Mouse (Mus musculus): ENCODE results near the gene Mad2l1bp. TPM values are rescaled to one million over a fixed set of nuclear protein-coding genes. Genes with fewer than 3 reads are reported as not detected.

Gene Mad2l1bp
- total and polyA plus RNA-seq, 3 experiments, result 9.7 to 19.3 (median 16.3) TPM

- peak overlapping the region; percentile 50; the same call in 1 of the 2 replicates for H3K9ac ChIP-seq (ENCODE audit: insufficient read depth, low read depth)
Observed at GRCm38 (mm10) chr17:46159236-46159635, 5.9 kb upstream of the Mad2l1bp start.

GRCm38 (mm10) chr17:46157131-46157530 is 3.8 kb upstream of the Mad2l1bp start:
- no peak for TF ChIP-seq MXI1 (IDR thresholded peaks at IDR 0.05; ENCODE audit: low read depth, low read length)
- no peak for TF ChIP-seq MAZ (IDR thresholded peaks at IDR 0.05; ENCODE audit: low read depth, low read length)
- TF ChIP-seq UBTF (IDR thresholded peaks at IDR 0.05; ENCODE audit: low read depth, low read length), result no peak
- TF ChIP-seq CHD2 (IDR thresholded peaks at IDR 0.05; ENCODE audit: low read length), result no peak
- TF ChIP-seq IRF4 (IDR thresholded peaks at IDR 0.05; ENCODE audit: low read depth, low read length), result no peak
- no peak for TF ChIP-seq USF1 (IDR thresholded peaks at IDR 0.05; ENCODE audit: low read depth, low read length)
- Histone ChIP-seq H3K27ac (ENCODE audit: insufficient read depth, low read depth) (no peak overlapping the region), H3K27me3 (replicated peaks) (no peaks in the 10 kb centered on the region), H3K4me3 (replicated peaks in 1 of 3; ENCODE audit: low read depth in 2 of 3, low read length in 2 of 3, poor library complexity in 1 of 3) (no peak overlapping the region), H3K9me3 (replicated peaks; ENCODE audit: low read length) (no peaks in the 10 kb centered on the region), H3K36me3 (replicated peaks in 1 of 2; ENCODE audit: control insufficient read depth in 1 of 2, insufficient read depth in 1 of 2, low read length in 1 of 2) (no peaks in the 10 kb centered on the region), H3K79me2 (replicated peaks; ENCODE audit: control insufficient read depth, extremely low read depth, insufficient read depth, poor library complexity, severe bottlenecking) (peaks cover 20% of the 10 kb centered on the region), H3K4me2 (ENCODE audit: insufficient read depth, low read depth, poor library complexity, severe bottlenecking) (no peak overlapping the region), H3K4me1 (ENCODE audit: control insufficient read depth in 1 of 2, insufficient read depth in 2 of 2) (peaks cover 3 to 30% of the 10 kb centered on the region in 2 experiments; a peak in 3 of 4 replicates), H3K9ac (ENCODE audit: insufficient read depth, low read depth) (no peak overlapping the region)
- DNase-seq (ENCODE audit: extremely low read depth), result no peak
- dilution Hi-C loops (cut with MboI; ENCODE audit: extremely low pct_ligation_motif_present, extremely low pct_unique_long_range_greater_than_20kb, low sequenced_read_pairs) (no loop called here), in situ Hi-C loops (cut with MboI; ENCODE audit: low pct_ligation_motif_present, low pct_unique_long_range_greater_than_20kb, low sequenced_read_pairs) (no loop called here)

More at GRCm38 (mm10) chr17:46159236-46159635, 5.9 kb upstream of the Mad2l1bp start:
- H3K36me3 ChIP-seq (replicated peaks in 1 of 2; ENCODE audit: control insufficient read depth in 1 of 2, insufficient read depth in 1 of 2, low read length in 1 of 2), result peaks cover 4 to 5% of the 10 kb centered on the region in 2 experiments
- no peaks in the 10 kb centered on the region for H3K9me3 ChIP-seq (replicated peaks; ENCODE audit: low read length)
- no peak for TF ChIP-seq MAZ (IDR thresholded peaks at IDR 0.05; ENCODE audit: low read depth, low read length)
- TF ChIP-seq ZC3H11A (IDR thresholded peaks at IDR 0.05; ENCODE audit: low read depth, low read length), result no peak
- TF ChIP-seq TBP (conservative IDR thresholded peaks at IDR 0.05; ENCODE audit: low read depth, low read length), result 0 out of 2 replicates have a peak, but pooled peaks have one; percentile 18
- dilution Hi-C loops (cut with MboI; ENCODE audit: extremely low pct_ligation_motif_present, extremely low pct_unique_long_range_greater_than_20kb, low sequenced_read_pairs) (no loop called here), in situ Hi-C loops (cut with MboI; ENCODE audit: low pct_ligation_motif_present, low pct_unique_long_range_greater_than_20kb, low sequenced_read_pairs) (no loop called here)
- no peak overlapping the region for H3K27ac ChIP-seq (ENCODE audit: insufficient read depth, low read depth)
- no peaks in the 10 kb centered on the region for H3K27me3 ChIP-seq (replicated peaks)
- peak overlapping the region; percentile 83 for H3K4me2 ChIP-seq (ENCODE audit: insufficient read depth, low read depth, poor library complexity, severe bottlenecking)
- H3K4me1 ChIP-seq (ENCODE audit: control insufficient read depth in 1 of 2, insufficient read depth in 2 of 2), result peaks cover 6 to 37% of the 10 kb centered on the region in 2 experiments
- no peak overlapping the region for H3K4me3 ChIP-seq (replicated peaks in 1 of 3; ENCODE audit: low read depth in 2 of 3, low read length in 2 of 3, poor library complexity in 1 of 3)
- peaks cover 15% of the 10 kb centered on the region for H3K79me2 ChIP-seq (replicated peaks; ENCODE audit: control insufficient read depth, extremely low read depth, insufficient read depth, poor library complexity, severe bottlenecking)
- no peak for DNase-seq (ENCODE audit: extremely low read depth)

GRCm38 (mm10) chr17:46156680-46157079 is 3.3 kb upstream of the Mad2l1bp start:
- dilution Hi-C loops (cut with MboI; ENCODE audit: extremely low pct_ligation_motif_present, extremely low pct_unique_long_range_greater_than_20kb, low sequenced_read_pairs), result no loop called here
- Histone ChIP-seq H3K4me3 (replicated peaks in 1 of 3; ENCODE audit: low read depth in 2 of 3, low read length in 2 of 3, poor library complexity in 1 of 3) (no peak overlapping the region), H3K79me2 (replicated peaks; ENCODE audit: control insufficient read depth, extremely low read depth, insufficient read depth, poor library complexity, severe bottlenecking) (peaks cover 19% of the 10 kb centered on the region), H3K4me1 (ENCODE audit: control insufficient read depth in 1 of 2, insufficient read depth in 2 of 2) (peaks cover 3 to 27% of the 10 kb centered on the region in 2 experiments; a peak in 3 of 4 replicates), H3K27me3 (replicated peaks) (no peaks in the 10 kb centered on the region), H3K9me3 (replicated peaks; ENCODE audit: low read length) (no peaks in the 10 kb centered on the region), H3K36me3 (replicated peaks in 1 of 2; ENCODE audit: control insufficient read depth in 1 of 2, insufficient read depth in 1 of 2, low read length in 1 of 2) (peaks cover 0 to under 1% of the 10 kb centered on the region in 2 experiments), H3K9ac (ENCODE audit: insufficient read depth, low read depth) (no peak overlapping the region), H3K4me2 (ENCODE audit: insufficient read depth, low read depth, poor library complexity, severe bottlenecking) (no peak overlapping the region), H3K27ac (ENCODE audit: insufficient read depth, low read depth) (no peak overlapping the region)
- no peak for TF ChIP-seq ELF1 (IDR thresholded peaks at IDR 0.05; ENCODE audit: low read depth, low read length)
- no peak for TF ChIP-seq SMC3 (IDR thresholded peaks at IDR 0.05; ENCODE audit: low read depth, low read length)
- no peak for TF ChIP-seq NELFE (IDR thresholded peaks at IDR 0.05; ENCODE audit: low read depth, low read length)
- no peak for TF ChIP-seq KAT2A (IDR thresholded peaks at IDR 0.05; ENCODE audit: insufficient replicate concordance, low read length)
- no peak for TF ChIP-seq MYC (IDR thresholded peaks at IDR 0.05; ENCODE audit: low read depth, low read length)
- TF ChIP-seq ZNF384 (IDR thresholded peaks at IDR 0.05; ENCODE audit: low read depth, low read length), result no peak
- no peak for TF ChIP-seq ZKSCAN1 (IDR thresholded peaks at IDR 0.05; ENCODE audit: borderline replicate concordance, low read depth, low read length)
- TF ChIP-seq UBTF (IDR thresholded peaks at IDR 0.05; ENCODE audit: low read depth, low read length), result no peak
- TF ChIP-seq USF2 (conservative IDR thresholded peaks at IDR 0.05; ENCODE audit: low read depth, low read length), result no peak
- no peak for TF ChIP-seq MAFK (IDR thresholded peaks at IDR 0.05; ENCODE audit: insufficient replicate concordance, low read length)
- TF ChIP-seq ZC3H11A (IDR thresholded peaks at IDR 0.05; ENCODE audit: low read depth, low read length), result no peak
- TF ChIP-seq ZMIZ1 (IDR thresholded peaks at IDR 0.05; ENCODE audit: low read depth, low read length), result no peak
- no peak for TF ChIP-seq EP300 (IDR thresholded peaks at IDR 0.05; ENCODE audit: low read length)
- no peak for TF ChIP-seq SIN3A (IDR thresholded peaks at IDR 0.05; ENCODE audit: low read length)
- no peak for TF ChIP-seq RAD21 (IDR thresholded peaks at IDR 0.05; ENCODE audit: low read depth, low read length)
- TF ChIP-seq BHLHE40 (IDR thresholded peaks at IDR 0.05; ENCODE audit: low read depth, low read length), result no peak
- no peak for TF ChIP-seq CHD1 (IDR thresholded peaks at IDR 0.05; ENCODE audit: low read depth, low read length)
- no peak for DNase-seq (ENCODE audit: extremely low read depth)
- in situ Hi-C loops (cut with MboI; ENCODE audit: low pct_ligation_motif_present, low pct_unique_long_range_greater_than_20kb, low sequenced_read_pairs), result no loop called here

All from CH12.LX (cell line).